In genomic region chr8:80500773-80501172, GRCm38 (mm10) we compare ENCODE assay signal across 28 mouse cellular contexts. TPM values are rescaled to one million over a fixed set of nuclear protein-coding genes. Genes with fewer than 3 reads are reported as not detected.
DNase-seq lines count a peak whose midpoint lies in the region; ATAC-seq lines count a peak whose summit lies in the region.
"Had no signal": no experiment of that assay in that cellular context is flagged by ENCODE, and none has a peak within 500 bp of the region (broad histone marks: within the 10 kb centered on the region; RNA-seq: fewer than 3 reads in every experiment).

No protein-coding gene starts in this region.

- H3K4me1 ChIP-seq in liver, embryonic 11.5 days (replicated peaks; ENCODE audit: control insufficient read depth, insufficient read depth, low read length): peaks cover 19% of the 10 kb centered on the region
- peaks cover 42% of the 10 kb centered on the region for H3K4me1 ChIP-seq in liver, embryonic 15.5 days (replicated peaks)
- no peaks in the 10 kb centered on the region for H3K4me1 ChIP-seq in forebrain, embryonic 16.5 days (replicated peaks; ENCODE audit: control insufficient read depth, insufficient read depth, low read length)
- H3K4me1 ChIP-seq: embryonic facial prominence, embryonic 10.5 days; forebrain, embryonic 12.5 days; hindbrain, embryonic 15.5 days; intestine, embryonic 15.5 days; neural tube, embryonic 15.5 days had no signal

- H3K9me3 ChIP-seq in liver, embryonic 11.5 days (ENCODE audit: control insufficient read depth, low read length): no peaks in the 10 kb centered on the region
- H3K9me3 ChIP-seq in liver, embryonic 15.5 days (replicated peaks): no peaks in the 10 kb centered on the region
- H3K9me3 ChIP-seq in forebrain, embryonic 16.5 days (ENCODE audit: control insufficient read depth, low read length): no peaks in the 10 kb centered on the region
- H3K9me3 ChIP-seq: embryonic facial prominence, embryonic 10.5 days; forebrain, embryonic 12.5 days; hindbrain, embryonic 15.5 days; intestine, embryonic 15.5 days; neural tube, embryonic 15.5 days had no signal

- no peaks in the 10 kb centered on the region for H3K27me3 ChIP-seq in liver, embryonic 11.5 days (replicated peaks; ENCODE audit: control insufficient read depth, insufficient read depth, low read length)
- no peaks in the 10 kb centered on the region for H3K27me3 ChIP-seq in liver, embryonic 15.5 days
- no peaks in the 10 kb centered on the region for H3K27me3 ChIP-seq in forebrain, embryonic 16.5 days (replicated peaks; ENCODE audit: control insufficient read depth, insufficient read depth, low read length)
- H3K27me3 ChIP-seq: CH12.LX; forebrain, embryonic 12.5 days; hindbrain, embryonic 15.5 days; intestine, embryonic 15.5 days; neural tube, embryonic 15.5 days had no signal

- ATAC-seq in liver, embryonic 11.5 days (replicated peaks; ENCODE audit: low FRiP score): peak; percentile 40
- peak; percentile 8 for ATAC-seq in erythroblast, adult 5-6 weeks (replicated peaks; ENCODE audit: low FRiP score, poor library complexity, severe bottlenecking)
- ATAC-seq in liver, embryonic 15.5 days (ENCODE audit: insufficient read depth): peak; percentile 37
- ATAC-seq in forebrain, embryonic 16.5 days: no peak

- H3K4me2 ChIP-seq in liver, embryonic 11.5 days: peak overlapping the region; percentile 60
- peak overlapping the region; percentile 68 for H3K4me2 ChIP-seq in liver, embryonic 15.5 days
- H3K4me2 ChIP-seq in forebrain, embryonic 16.5 days (ENCODE audit: low read length): no peak overlapping the region
- H3K4me2 ChIP-seq: forebrain, embryonic 12.5 days; hindbrain, embryonic 15.5 days; intestine, embryonic 15.5 days; midbrain, embryonic 11.5 days; neural tube, embryonic 15.5 days had no signal

- H3K27ac ChIP-seq in liver, embryonic 11.5 days (ENCODE audit: low read depth, low read length): peak overlapping the region; percentile 63
- peak overlapping the region; percentile 93 for H3K27ac ChIP-seq in liver, embryonic 15.5 days (replicated peaks)
- H3K27ac ChIP-seq in forebrain, embryonic 16.5 days (ENCODE audit: low read length): no peak overlapping the region
- H3K27ac ChIP-seq: embryonic facial prominence, embryonic 10.5 days; forebrain, embryonic 12.5 days; gastrocnemius, adult 2 months; hindbrain, embryonic 15.5 days; intestine, embryonic 15.5 days; left cerebral cortex, adult 2 months; macrophage; neural tube, embryonic 15.5 days had no signal

- WGBS in liver, embryonic 11.5 days: 45% methylated on average over 3 of the region's 3 CpGs
- 17% methylated on average over 3 of the region's 3 CpGs for WGBS in liver, embryonic 15.5 days (ENCODE audit: insufficient replicate concordance)
- 91% methylated on average over 3 of the region's 3 CpGs for WGBS in forebrain, embryonic 16.5 days

- peaks cover 3% of the 10 kb centered on the region; the same call in 1 of the 2 replicates for H3K36me3 ChIP-seq in liver, embryonic 11.5 days (ENCODE audit: control insufficient read depth, insufficient read depth, low read length)
- peaks cover 90% of the 10 kb centered on the region for H3K36me3 ChIP-seq in liver, embryonic 15.5 days (replicated peaks)
- no peaks in the 10 kb centered on the region for H3K36me3 ChIP-seq in forebrain, embryonic 16.5 days (ENCODE audit: control insufficient read depth, insufficient read depth)
- H3K36me3 ChIP-seq: embryonic facial prominence, embryonic 10.5 days; forebrain, embryonic 12.5 days; hindbrain, embryonic 15.5 days; intestine, embryonic 15.5 days; neural tube, embryonic 15.5 days had no signal

- peak overlapping the region; percentile 2; the same call in 1 of the 2 replicates for H3K9ac ChIP-seq in liver, embryonic 11.5 days (ENCODE audit: low read depth, low read length)
- H3K9ac ChIP-seq in liver, embryonic 15.5 days: peak overlapping the region; percentile 51
- H3K9ac ChIP-seq in forebrain, embryonic 16.5 days (replicated peaks; ENCODE audit: low read depth, low read length): no peak overlapping the region
- H3K9ac ChIP-seq: forebrain, embryonic 12.5 days; hindbrain, embryonic 15.5 days; intestine, embryonic 15.5 days; neural tube, embryonic 15.5 days had no signal

- no peak for DNase-seq in liver, embryonic 11.5 days (ENCODE audit: low spot score)
- DNase-seq in liver: no peak
- no peak for DNase-seq in left cerebral cortex, adult 11 months (ENCODE audit: low spot score)
- no peak for DNase-seq in adrenal gland, postnatal 25 days
- DNase-seq: adrenal gland, postnatal 10 days; B cell, adult 2 months; cerebellum, adult 9-10 months; gastrocnemius, adult 2 months; kidney, adult 9 months; kidney, postnatal 14 days; left cerebral cortex, postnatal 4 days; thymus, adult 18-20 months; thymus, postnatal 36 days had no signal

- H3K4me3 ChIP-seq in liver, embryonic 11.5 days (ENCODE audit: low read depth, low read length): peak overlapping the region; percentile 1; the same call in 1 of the 2 replicates
- peak overlapping the region; percentile 71 for H3K4me3 ChIP-seq in liver, embryonic 15.5 days (replicated peaks)
- no peak overlapping the region for H3K4me3 ChIP-seq in forebrain, embryonic 16.5 days (replicated peaks; ENCODE audit: low read length)
- H3K4me3 ChIP-seq: embryonic facial prominence, embryonic 10.5 days; forebrain, embryonic 12.5 days; gastrocnemius, adult 2 months; hindbrain, embryonic 15.5 days; intestine, embryonic 15.5 days; left cerebral cortex, adult 2 months; neural tube, embryonic 15.5 days had no signal

RNA-seq across cellular contexts. Expression of gene Gypa, which starts 7.2 kb away (rescaled TPM):
- polyA plus RNA-seq in liver, embryonic 11.5 days (2014; fragmentation: Nextera tagmentation; extraction: Ambion mirVana): 197 and 222 TPM in 2 replicates
- total RNA-seq in erythroblast, adult 5-6 weeks (2015; ENCODE audit: low replicate concordance): 1,528 and 1,589 TPM in 2 replicates
- total RNA-seq in erythroblast, adult 5-6 weeks (2017; ENCODE audit: low replicate concordance): 1,490 and 2,036 TPM in 2 replicates
- 639 and 715 TPM in 2 replicates for polyA plus RNA-seq in liver, embryonic 15.5 days (2015; fragmentation: Nextera tagmentation; extraction: Ambion mirVana)
- polyA plus RNA-seq in forebrain, embryonic 16.5 days (2015; fragmentation: Nextera tagmentation; extraction: Ambion mirVana): 2.1 and 2.2 TPM in 2 replicates
- 0.27 TPM in 1 of 2 replicates, not detected in the other for total RNA-seq in adrenal gland, postnatal 25 days (2021)
- total RNA-seq: CH12.LX; gastrocnemius, adult 2 months; left cerebral cortex, adult 2 months; left cerebral cortex, postnatal 4 days had no signal
- polyA plus RNA-seq: gonadal fat pad, adult 2 months; liver, adult 2 months; macrophage; small intestine, adult 2 months had no signal

Comparison
In these comparisons a context has a peak if more than half of its experiments do, and no peak if none do; other contexts are left out.
1. RNA of gene Gypa, which starts 7.2 kb away (polyA plus RNA-seq): 639 to 715 TPM in liver, embryonic 15.5 days and 197 to 222 TPM in liver, embryonic 11.5 days; 2.1 to 2.2 TPM in forebrain, embryonic 16.5 days; every median in the first group is over 10 times any median in the second.